Mouse (Mus musculus): ENCODE results near the gene Naa30.

Naa30 gene

DNA sequence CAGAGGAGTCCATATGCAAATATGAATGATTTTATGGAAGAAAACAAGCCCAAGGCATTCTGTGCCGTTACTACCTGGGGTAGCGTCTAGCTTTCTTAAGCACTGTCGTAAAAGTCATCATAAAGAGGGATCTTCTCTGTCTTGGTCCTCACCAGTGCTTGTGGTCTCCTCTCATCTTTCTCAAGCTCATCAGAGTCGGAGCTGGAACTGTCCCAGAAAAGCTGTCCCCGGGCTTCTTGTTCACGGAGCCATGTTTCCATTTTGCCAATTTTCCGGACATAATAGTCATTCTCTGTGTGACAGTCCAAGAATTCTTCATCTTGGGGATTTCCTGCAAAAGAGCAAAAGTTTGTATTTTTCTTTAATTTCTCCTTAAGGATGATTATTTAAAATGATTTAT is 54.4 kb downstream of the Naa30 start:
- no peak for DNase-seq (ENCODE audit: low spot score)

DNA sequence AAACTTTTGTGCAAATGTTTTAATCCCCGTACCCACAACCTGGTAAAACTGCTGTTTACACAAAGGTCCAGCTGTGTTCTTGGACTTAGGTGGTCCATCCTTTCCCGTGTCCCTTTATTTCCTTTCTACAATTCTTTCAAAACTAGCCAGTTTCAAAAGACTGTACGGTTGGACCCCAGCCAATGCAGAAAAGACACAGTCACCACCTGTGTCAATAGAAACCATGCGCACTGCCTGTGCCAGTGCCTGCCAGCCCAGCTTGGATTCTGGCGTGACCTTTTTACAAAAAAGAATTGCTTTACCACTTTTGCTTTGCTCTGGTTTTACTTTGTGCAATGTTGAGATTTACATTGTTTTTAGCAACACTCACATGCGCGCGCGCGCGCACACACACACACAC is 55.0 kb downstream of the Naa30 start:
- DNase-seq (ENCODE audit: low spot score) = no peak

DNA sequence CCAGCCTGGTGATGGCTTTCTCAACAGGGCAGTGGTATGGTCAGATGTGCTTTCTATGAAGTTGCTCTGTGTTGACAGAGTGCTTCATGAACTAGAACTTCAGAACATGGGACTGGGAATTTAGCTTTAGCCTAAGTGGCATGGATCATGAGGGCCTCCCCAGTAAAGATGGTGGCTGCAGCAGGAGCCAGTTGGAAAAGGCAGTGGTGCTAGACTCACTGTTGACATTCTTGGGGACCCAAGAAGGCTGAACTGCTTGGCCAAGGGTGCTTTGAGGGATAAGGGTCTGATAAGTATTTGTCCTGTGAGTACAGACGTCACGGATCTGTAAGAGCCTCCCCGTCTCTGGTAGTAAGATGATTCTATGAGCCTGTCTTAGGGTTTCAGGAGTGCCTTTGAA is 59.8 kb downstream of the Naa30 start:
- DNase-seq (ENCODE audit: low spot score) = no peak

DNA sequence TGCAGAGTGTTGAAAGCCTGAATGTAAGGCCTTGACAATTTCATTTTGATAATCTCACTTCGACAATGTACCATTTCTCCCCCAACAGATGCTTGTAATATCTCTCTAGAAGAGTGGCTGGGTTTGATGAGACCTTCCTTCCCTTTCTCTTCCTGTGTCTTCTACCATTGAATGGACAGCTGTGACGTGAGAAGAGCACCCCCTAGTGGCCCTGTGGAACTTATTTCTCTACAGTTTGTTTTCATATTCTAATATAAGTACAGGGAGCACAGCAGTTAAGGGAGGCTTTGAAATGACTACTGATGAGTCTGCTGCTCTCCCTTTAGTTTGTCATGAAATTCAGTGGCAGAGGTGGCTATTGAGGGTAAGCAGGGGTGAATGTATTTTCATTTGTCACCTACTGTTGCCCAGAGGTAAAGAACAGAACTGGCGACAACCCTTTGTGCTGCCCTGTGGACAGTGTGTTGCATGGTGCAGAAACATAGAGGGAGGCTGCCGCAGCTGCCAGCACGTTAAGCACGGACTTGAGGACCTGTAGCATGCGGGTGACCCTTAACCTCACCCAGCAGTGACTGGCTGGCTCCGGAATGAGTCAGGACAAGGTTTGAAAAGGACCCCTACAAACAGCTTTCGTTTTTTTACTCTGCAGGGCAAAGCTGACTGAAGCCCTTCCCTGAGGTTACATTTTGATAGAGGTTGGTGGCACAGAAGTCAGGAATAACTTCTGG is 62.9 kb downstream of the Naa30 start:
- no peak for DNase-seq (ENCODE audit: low spot score)

DNA sequence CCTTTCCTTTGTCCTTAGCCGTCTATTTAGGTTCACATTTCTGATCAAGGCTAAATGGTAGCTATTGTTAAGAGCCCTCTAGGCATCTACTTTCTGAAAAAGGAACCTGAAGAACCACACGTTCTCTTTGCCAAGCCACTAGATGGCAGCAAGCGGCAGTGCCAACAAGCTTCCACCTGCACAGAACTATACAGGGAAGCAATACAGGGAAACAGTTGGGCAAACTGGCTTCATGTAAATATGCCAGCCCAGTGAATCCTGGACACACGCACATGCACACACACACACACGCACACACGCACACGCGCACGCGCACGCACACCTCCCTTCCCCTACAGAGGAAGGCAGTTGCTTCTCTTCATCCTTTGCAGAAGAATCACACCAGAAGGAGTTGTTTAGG is 66.2 kb downstream of the Naa30 start:
- DNase-seq (ENCODE audit: low spot score) = no peak
